Mouse (Mus musculus) cortical plate, adult 2 months (tissue): ENCODE measurements around the gene Atg16l2.

Source experiments
- CTCF ChIP-seq: fragments of 200-500 bp; IDR thresholded peaks from 2 replicates; pipeline ENCODE4 v1.5.1; 2011; ENCODE audit warnings: mild to moderate bottlenecking, control low read depth, low read length; ENCODE audit not compliant: insufficient read depth; ENCODE audit errors: extremely low read depth
- POLR2A ChIP-seq: fragments of 200-500 bp; IDR thresholded peaks from 2 replicates; pipeline ENCODE4 v1.6.1; 2011; ENCODE audit warnings: mild to moderate bottlenecking, low read length, control low read depth; ENCODE audit not compliant: insufficient read depth; ENCODE audit errors: extremely low read depth

- TF ChIP-seq CTCF = no peak
- no peak for TF ChIP-seq POLR2A
These were observed 28.8 kb upstream of the Atg16l2 start for GRCm38 (mm10) chr7:101330841-101331173.
